Mouse (Mus musculus): ENCODE data around the gene Nedd9. TPM values are rescaled to one million over a fixed set of nuclear protein-coding genes. Genes with fewer than 3 reads are reported as not detected.

Nedd9 gene
- polyA plus RNA-seq, 1 experiment, result not detected

DNA sequence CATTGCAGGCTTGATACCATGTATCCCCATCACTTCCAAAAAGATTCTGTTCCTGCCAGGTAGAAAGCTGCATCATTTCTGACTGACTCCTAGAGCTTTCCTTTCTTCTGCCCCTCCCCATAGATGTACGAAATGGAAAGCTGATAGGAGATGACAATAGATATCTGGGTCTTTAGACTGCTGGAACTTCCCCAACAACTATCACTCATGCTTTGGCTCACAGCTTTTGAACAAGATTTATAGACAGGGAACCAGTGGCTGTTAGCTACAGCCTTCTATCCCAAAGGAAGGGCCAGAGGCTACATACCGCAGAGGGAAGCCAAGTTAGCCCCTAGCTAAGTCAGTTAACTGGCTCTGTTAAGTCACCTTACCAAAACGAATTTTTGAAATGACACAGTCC lies 129.6 kb downstream of the Nedd9 start:
- TF ChIP-seq CTCF (IDR thresholded peaks at IDR 0.05; ENCODE audit: insufficient read depth, low read depth, low read length), result no peak
- TF ChIP-seq POLR2A (IDR thresholded peaks at IDR 0.05; ENCODE audit: insufficient read depth, low read depth, low read length), result no peak
- WGBS, result 26% methylated on average over 3 of the region's 3 CpGs
- peaks cover 2% of the 10 kb centered on the region; the same call in 1 of the 2 replicates for H3K4me1 ChIP-seq (ENCODE audit: control insufficient read depth, insufficient read depth, low read length)
- no peak overlapping the region for H3K4me3 ChIP-seq (ENCODE audit: insufficient read depth, low read depth, low read length)
- H3K27ac ChIP-seq (ENCODE audit: insufficient read depth, low read depth, low read length), result no peak overlapping the region

DNA sequence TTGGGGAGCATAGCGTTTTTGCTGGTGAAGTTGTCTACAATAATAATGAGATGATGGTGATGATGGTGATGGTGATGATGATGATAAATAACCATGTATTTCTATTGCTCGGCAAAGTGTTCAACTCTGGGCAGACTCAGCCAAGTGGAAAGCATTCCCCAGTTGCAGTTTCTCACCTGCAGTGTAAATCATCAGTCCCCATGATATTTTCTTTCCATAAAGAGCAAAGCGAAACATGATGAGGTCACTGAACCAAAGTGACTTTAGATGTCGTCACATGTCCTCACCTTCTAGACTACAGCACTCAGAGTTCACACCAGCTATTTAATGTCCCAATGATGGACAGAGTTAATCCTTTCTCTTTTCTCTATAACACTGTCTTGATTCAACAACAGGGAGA lies 130.0 kb downstream of the Nedd9 start:
- Histone ChIP-seq H3K4me1 (ENCODE audit: control insufficient read depth, insufficient read depth, low read length) (peaks cover 2% of the 10 kb centered on the region; the same call in 1 of the 2 replicates), H3K4me3 (ENCODE audit: insufficient read depth, low read depth, low read length) (no peak overlapping the region), H3K27ac (ENCODE audit: insufficient read depth, low read depth, low read length) (no peak overlapping the region)
- TF ChIP-seq CTCF (IDR thresholded peaks at IDR 0.05; ENCODE audit: insufficient read depth, low read depth, low read length) (no peak), POLR2A (IDR thresholded peaks at IDR 0.05; ENCODE audit: insufficient read depth, low read depth, low read length) (no peak)
- 42% methylated on average over 4 of the region's 4 CpGs for WGBS

DNA sequence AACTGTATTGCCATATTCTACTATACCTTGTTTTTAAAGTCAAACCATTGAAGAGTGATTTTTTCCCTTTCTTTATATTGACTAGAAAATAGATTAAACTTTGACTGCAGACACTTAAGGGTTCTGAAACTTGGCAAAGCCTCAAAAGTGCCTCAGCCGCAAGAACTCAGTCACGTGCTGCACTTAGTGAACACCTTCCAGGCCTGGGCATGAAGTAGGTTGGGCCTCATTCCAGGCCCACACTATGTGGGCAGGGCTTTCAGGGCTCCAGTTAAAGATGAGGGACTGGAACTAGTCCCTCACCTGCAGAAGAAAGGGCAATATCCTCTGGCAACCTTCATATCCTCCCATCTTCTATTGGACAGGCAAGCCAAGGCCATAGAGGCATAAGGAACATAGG lies 131.6 kb downstream of the Nedd9 start:
- H3K4me3 ChIP-seq (ENCODE audit: insufficient read depth, low read depth, low read length), result no peak overlapping the region
- WGBS, result 60% methylated on average over 2 of the region's 2 CpGs
- TF ChIP-seq POLR2A (IDR thresholded peaks at IDR 0.05; ENCODE audit: insufficient read depth, low read depth, low read length) (no peak), CTCF (IDR thresholded peaks at IDR 0.05; ENCODE audit: insufficient read depth, low read depth, low read length) (no peak)
- H3K4me1 ChIP-seq (ENCODE audit: control insufficient read depth, insufficient read depth, low read length), result peaks cover 4% of the 10 kb centered on the region; the same call in 1 of the 2 replicates
- no peak overlapping the region for H3K27ac ChIP-seq (ENCODE audit: insufficient read depth, low read depth, low read length)

DNA sequence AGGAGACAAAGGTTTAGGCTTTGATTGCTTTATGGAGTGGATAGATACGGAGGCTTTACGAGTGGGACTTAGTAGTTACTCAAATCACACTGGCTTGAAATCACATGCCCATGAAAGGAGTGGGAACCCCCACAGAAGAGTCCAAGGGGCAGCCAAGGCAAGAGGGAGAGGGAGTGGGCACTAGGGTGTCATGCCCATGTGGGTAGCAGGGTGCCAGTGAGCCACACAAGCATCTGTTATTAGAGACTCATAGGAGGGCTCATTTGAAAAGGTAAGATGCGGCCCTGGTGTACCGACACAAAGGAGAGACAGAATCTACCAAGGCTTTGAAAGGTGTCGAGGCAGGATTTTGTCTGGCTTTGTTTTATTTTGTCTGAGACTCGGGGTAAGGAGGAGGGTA lies 132.6 kb downstream of the Nedd9 start:
- no peak for TF ChIP-seq CTCF (IDR thresholded peaks at IDR 0.05; ENCODE audit: insufficient read depth, low read depth, low read length)
- TF ChIP-seq POLR2A (IDR thresholded peaks at IDR 0.05; ENCODE audit: insufficient read depth, low read depth, low read length), result no peak
- Histone ChIP-seq H3K4me3 (ENCODE audit: insufficient read depth, low read depth, low read length) (no peak overlapping the region), H3K4me1 (ENCODE audit: control insufficient read depth, insufficient read depth, low read length) (peaks cover 4% of the 10 kb centered on the region; the same call in 1 of the 2 replicates), H3K27ac (ENCODE audit: insufficient read depth, low read depth, low read length) (no peak overlapping the region)
- 84% methylated on average over 6 of the region's 6 CpGs for WGBS

DNA sequence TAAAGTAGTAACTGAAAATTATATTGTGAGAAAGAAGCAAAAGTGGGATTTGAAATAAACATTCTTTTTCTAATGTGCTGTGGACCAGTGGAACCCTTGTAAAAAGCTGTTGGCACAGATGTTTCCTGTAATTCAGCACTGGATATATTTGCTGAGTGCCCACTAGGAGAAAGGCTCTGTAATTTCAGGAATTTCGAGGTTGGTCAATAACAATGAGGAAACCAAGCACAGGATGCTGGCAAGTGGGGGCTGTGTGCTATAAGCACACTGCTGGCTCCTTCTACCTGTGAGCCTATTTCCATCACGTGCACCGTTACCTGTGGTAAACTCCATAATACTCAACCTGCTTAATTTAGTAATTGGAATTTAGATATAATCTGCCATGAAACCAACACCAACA lies 133.5 kb downstream of the Nedd9 start:
- no peak overlapping the region for H3K4me3 ChIP-seq (ENCODE audit: insufficient read depth, low read depth, low read length)
- no peak overlapping the region for H3K27ac ChIP-seq (ENCODE audit: insufficient read depth, low read depth, low read length)
- H3K4me1 ChIP-seq (ENCODE audit: control insufficient read depth, insufficient read depth, low read length), result peaks cover 4% of the 10 kb centered on the region; the same call in 1 of the 2 replicates
- WGBS, result 74% methylated on average over 3 of the region's 3 CpGs
- TF ChIP-seq CTCF (IDR thresholded peaks at IDR 0.05; ENCODE audit: insufficient read depth, low read depth, low read length), result no peak
- TF ChIP-seq POLR2A (IDR thresholded peaks at IDR 0.05; ENCODE audit: insufficient read depth, low read depth, low read length), result no peak

DNA sequence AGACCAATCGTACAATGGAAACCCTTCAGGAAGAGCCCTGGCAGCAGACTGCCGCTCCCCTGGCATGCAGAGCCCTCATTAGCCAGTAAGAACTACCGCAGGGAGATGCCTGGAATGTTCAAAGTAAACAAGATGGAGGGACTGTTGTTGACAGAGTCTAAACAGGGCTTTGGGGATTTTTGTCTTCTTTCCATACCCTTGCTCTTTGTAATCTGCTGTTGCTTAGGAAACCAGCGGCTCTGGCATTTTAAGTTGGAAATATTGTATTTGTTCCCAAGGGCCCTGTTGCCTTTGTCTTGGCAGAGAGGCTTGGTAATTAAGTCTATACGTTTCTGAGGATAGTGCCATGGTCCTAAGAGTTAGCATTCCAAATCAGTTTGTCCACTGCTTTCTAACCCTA lies 134.8 kb downstream of the Nedd9 start:
- Histone ChIP-seq H3K4me1 (ENCODE audit: control insufficient read depth, insufficient read depth, low read length) (peaks cover 4% of the 10 kb centered on the region; the same call in 1 of the 2 replicates), H3K4me3 (ENCODE audit: insufficient read depth, low read depth, low read length) (no peak overlapping the region), H3K27ac (ENCODE audit: insufficient read depth, low read depth, low read length) (no peak overlapping the region)
- WGBS, result 40% methylated on average over 5 of the region's 5 CpGs
- no peak for TF ChIP-seq POLR2A (IDR thresholded peaks at IDR 0.05; ENCODE audit: insufficient read depth, low read depth, low read length)
- no peak for TF ChIP-seq CTCF (IDR thresholded peaks at IDR 0.05; ENCODE audit: insufficient read depth, low read depth, low read length)

DNA sequence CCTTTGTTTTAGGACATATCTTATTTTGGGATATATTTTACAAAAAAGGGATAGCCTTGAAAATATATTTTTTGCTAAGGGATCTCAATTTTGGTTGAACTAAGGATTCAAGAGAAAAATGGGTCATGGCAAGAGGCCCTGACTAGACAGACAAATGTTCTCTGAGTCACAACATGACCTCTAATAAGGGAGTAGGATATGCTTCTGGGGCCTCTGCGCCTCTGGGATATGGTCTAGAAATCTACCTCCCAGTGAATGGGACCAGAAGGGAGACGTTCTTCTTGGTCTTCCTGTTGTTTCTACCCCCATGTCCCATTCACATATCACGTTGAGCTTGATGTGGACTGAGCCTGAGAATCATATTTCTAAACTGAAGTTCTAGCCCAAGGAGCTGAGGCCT lies 136.6 kb downstream of the Nedd9 start:
- Histone ChIP-seq H3K4me3 (ENCODE audit: insufficient read depth, low read depth, low read length) (no peak overlapping the region), H3K4me1 (ENCODE audit: control insufficient read depth, insufficient read depth, low read length) (peaks cover 6% of the 10 kb centered on the region; the same call in 1 of the 2 replicates), H3K27ac (ENCODE audit: insufficient read depth, low read depth, low read length) (no peak overlapping the region)
- 93% methylated on average over 3 of the region's 3 CpGs for WGBS
- TF ChIP-seq CTCF (IDR thresholded peaks at IDR 0.05; ENCODE audit: insufficient read depth, low read depth, low read length) (no peak), POLR2A (IDR thresholded peaks at IDR 0.05; ENCODE audit: insufficient read depth, low read depth, low read length) (no peak)

DNA sequence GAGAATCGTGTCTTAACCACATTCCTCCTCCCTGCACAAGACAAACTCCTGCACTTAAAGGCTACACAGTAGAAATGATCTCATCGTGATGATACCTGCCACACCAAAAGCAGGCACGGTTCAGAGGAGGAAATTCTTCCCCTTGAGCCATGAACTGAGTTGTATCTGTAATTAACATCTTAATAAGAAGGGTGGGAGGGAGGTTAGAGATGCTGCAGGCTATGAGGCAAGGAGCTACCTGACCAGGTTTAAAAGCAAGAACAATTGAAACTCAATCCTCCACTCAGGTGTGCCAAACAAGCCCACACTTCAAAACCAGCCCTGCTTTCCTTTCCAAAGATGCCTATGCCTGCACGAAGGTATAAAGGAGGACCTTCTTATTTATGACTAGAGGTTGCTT lies 137.4 kb downstream of the Nedd9 start:
- Histone ChIP-seq H3K4me3 (ENCODE audit: insufficient read depth, low read depth, low read length) (no peak overlapping the region), H3K27ac (ENCODE audit: insufficient read depth, low read depth, low read length) (no peak overlapping the region), H3K4me1 (ENCODE audit: control insufficient read depth, insufficient read depth, low read length) (peaks cover 6% of the 10 kb centered on the region; the same call in 1 of the 2 replicates)
- TF ChIP-seq POLR2A (IDR thresholded peaks at IDR 0.05; ENCODE audit: insufficient read depth, low read depth, low read length) (no peak), CTCF (IDR thresholded peaks at IDR 0.05; ENCODE audit: insufficient read depth, low read depth, low read length) (no peak)
- 72% methylated on average over 4 of the region's 4 CpGs for WGBS

DNA sequence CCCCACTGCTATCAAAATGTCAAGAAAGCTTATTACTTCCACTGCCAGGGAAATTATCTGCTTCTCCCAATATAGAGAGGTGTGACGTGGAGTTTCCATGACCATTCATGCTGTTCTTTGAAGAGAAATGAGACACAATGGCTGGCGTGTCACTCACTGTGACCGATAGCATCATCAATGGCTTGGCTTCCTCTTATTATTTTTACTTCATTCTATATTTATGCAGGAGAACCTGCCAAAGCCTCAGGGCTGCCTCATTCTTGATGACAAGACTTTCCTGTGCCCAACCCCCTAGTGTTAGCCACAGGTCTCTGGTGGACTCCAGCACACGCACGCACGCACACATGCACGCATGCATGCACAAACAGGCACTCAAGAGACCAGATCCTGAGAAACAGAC lies 141.4 kb downstream of the Nedd9 start:
- Histone ChIP-seq H3K4me1 (ENCODE audit: control insufficient read depth, insufficient read depth, low read length) (peaks cover 2% of the 10 kb centered on the region; the same call in 1 of the 2 replicates), H3K27ac (ENCODE audit: insufficient read depth, low read depth, low read length) (no peak overlapping the region), H3K4me3 (ENCODE audit: insufficient read depth, low read depth, low read length) (no peak overlapping the region)
- no peak for TF ChIP-seq POLR2A (IDR thresholded peaks at IDR 0.05; ENCODE audit: insufficient read depth, low read depth, low read length)
- TF ChIP-seq CTCF (IDR thresholded peaks at IDR 0.05; ENCODE audit: insufficient read depth, low read depth, low read length), result no peak
- WGBS, result 86% methylated on average over 7 of the region's 7 CpGs

DNA sequence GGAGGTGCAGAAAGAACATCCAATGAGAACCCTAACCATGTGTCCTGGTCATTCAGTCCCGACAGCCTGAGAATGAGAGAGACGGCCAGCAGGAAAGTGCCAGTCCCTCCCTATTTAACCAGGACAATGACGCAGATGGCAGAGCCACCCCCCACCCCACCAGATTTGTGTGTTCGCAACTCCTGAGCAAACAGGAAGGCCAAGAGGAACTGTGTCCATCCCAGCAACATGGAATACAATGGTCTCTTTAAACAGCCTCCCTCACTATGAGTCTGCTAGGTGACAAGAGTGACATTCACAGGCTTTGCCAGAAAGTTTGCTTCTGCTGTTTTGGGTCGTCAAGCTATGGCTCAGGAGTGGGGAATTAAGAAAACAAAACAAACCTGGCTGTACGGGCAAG lies 141.9 kb downstream of the Nedd9 start:
- 49% methylated on average over 6 of the region's 6 CpGs for WGBS
- no peak for TF ChIP-seq POLR2A (IDR thresholded peaks at IDR 0.05; ENCODE audit: insufficient read depth, low read depth, low read length)
- TF ChIP-seq CTCF (IDR thresholded peaks at IDR 0.05; ENCODE audit: insufficient read depth, low read depth, low read length), result no peak

More for the DNA sequence above, 141.9 kb downstream of the Nedd9 start:
- Histone ChIP-seq H3K4me1 (ENCODE audit: control insufficient read depth, insufficient read depth, low read length) (peaks cover 2% of the 10 kb centered on the region; the same call in 1 of the 2 replicates), H3K4me3 (ENCODE audit: insufficient read depth, low read depth, low read length) (no peak overlapping the region), H3K27ac (ENCODE audit: insufficient read depth, low read depth, low read length) (no peak overlapping the region)

Data from olfactory bulb, adult 2 months (tissue).